Mouse (Mus musculus): ENCODE results near the gene Fgb. TPM values are rescaled to one million over a fixed set of nuclear protein-coding genes. Genes with fewer than 3 reads are reported as not detected.

Gene Fgb
- polyA plus RNA-seq (2017; shearing (Covaris generic)), result not detected

GRCm38 (mm10) chr3:83049680-83050079, at the start of gene Fgb:
TSS of gene Fgb (minus strand) at chr3:83049863.

GRCm38 (mm10) chr3:83055281-83056038, 5.8 kb upstream of the Fgb start, which contains the start of gene Plrg1:
TSS of gene Plrg1 (plus strand) at chr3:83055522.

GRCm38 (mm10) chr3:83025475-83026301, 24.0 kb downstream of the Fgb start, which contains the start of gene Fga:
TSS of gene Fga (plus strand) at chr3:83026076.

GRCm38 (mm10) chr3:83007557-83007956, 42.1 kb downstream of the Fgb start, which contains the start of gene Fgg:
TSS of gene Fgg (plus strand) at chr3:83007724.

Other genes starting within 250 kb of the Fgb start
- not detected for gene Rbm46, start 173.4 kb downstream of the Fgb start, polyA plus RNA-seq (2017; shearing (Covaris generic))
- not detected for gene Lrat, start 145.9 kb downstream of the Fgb start, polyA plus RNA-seq (2017; shearing (Covaris generic))
- gene Fgg, start 42.1 kb downstream of the Fgb start, polyA plus RNA-seq (2017; shearing (Covaris generic)), result not detected
- gene Fga, start 23.8 kb downstream of the Fgb start, polyA plus RNA-seq (2017; shearing (Covaris generic)), result not detected
- gene Plrg1, start 5.7 kb upstream of the Fgb start, polyA plus RNA-seq (2017; shearing (Covaris generic)), result 95.7 TPM
- 0.05 TPM for gene Dchs2, start 78.1 kb upstream of the Fgb start, polyA plus RNA-seq (2017; shearing (Covaris generic))

Data from inflammation-experienced regulatory T-cells, adult 16 weeks (primary cell).